Mouse (Mus musculus): Measurements from ENCODE around the gene Olfr618.
"Not testable (repeated sequence)": the region's sequence is repeated elsewhere in the genome, so short reads cannot be mapped to it uniquely, and the experiment has no call there.

Gene Olfr618

GRCm38 (mm10) chr7:103589803-103590202 lies at the start of gene Olfr618:
Gene Olfr618, plus strand, starts transcription at chr7:103590103.
- DNase-seq (ENCODE audit: low read depth in 2 of 2, low spot score in 2 of 2): no peak

- not testable (repeated sequence) for DNase-seq (ENCODE audit: low read depth in 2 of 2, low spot score in 2 of 2)
Measured at GRCm38 (mm10) chr7:103542617-103543016, 47.3 kb upstream of the Olfr618 start, which contains the start of gene Olfr612. Gene Olfr612, minus strand, starts transcription at chr7:103542717.

- DNase-seq (ENCODE audit: low read depth in 2 of 2, low spot score in 2 of 2): no peak
Measured at GRCm38 (mm10) chr7:103547774-103548173, 42.1 kb upstream of the Olfr618 start, which contains the start of gene Olfr613. Gene Olfr613, plus strand, starts transcription at chr7:103548074.

GRCm38 (mm10) chr7:103555779-103556178 lies 34.1 kb upstream of the Olfr618 start, which contains the start of gene Olfr615:
Gene Olfr615, plus strand, starts transcription at chr7:103556079.
- no peak for DNase-seq (ENCODE audit: low read depth in 2 of 2, low spot score in 2 of 2)

- DNase-seq (ENCODE audit: low read depth in 2 of 2, low spot score in 2 of 2): no peak
Measured at GRCm38 (mm10) chr7:103569043-103569442, 20.9 kb upstream of the Olfr618 start, which contains the start of gene Olfr616. Gene Olfr616, minus strand, starts transcription at chr7:103569143.

- no peak for DNase-seq (ENCODE audit: low read depth in 2 of 2, low spot score in 2 of 2)
Measured at GRCm38 (mm10) chr7:103572761-103573160, 17.1 kb upstream of the Olfr618 start, which contains the start of gene Olfr617. Gene Olfr617, plus strand, starts transcription at chr7:103573061.

- no peak for DNase-seq (ENCODE audit: low read depth in 2 of 2, low spot score in 2 of 2)
Measured at GRCm38 (mm10) chr7:103600275-103600674, 10.4 kb downstream of the Olfr618 start, which contains the start of gene Olfr619. Gene Olfr619, plus strand, starts transcription at chr7:103600575.

GRCm38 (mm10) chr7:103607425-103607824 lies 17.5 kb downstream of the Olfr618 start:
- DNase-seq (ENCODE audit: low read depth in 2 of 2, low spot score in 2 of 2): no peak

GRCm38 (mm10) chr7:103612434-103612833 lies 22.5 kb downstream of the Olfr618 start, which contains the start of gene Olfr620:
Gene Olfr620, minus strand, starts transcription at chr7:103612534.
- no peak for DNase-seq (ENCODE audit: low read depth in 2 of 2, low spot score in 2 of 2)

GRCm38 (mm10) chr7:103636795-103637194 lies 46.9 kb downstream of the Olfr618 start:
- no peak for DNase-seq (ENCODE audit: low read depth in 2 of 2, low spot score in 2 of 2)

GRCm38 (mm10) chr7:103642602-103643001 lies 52.7 kb downstream of the Olfr618 start, which contains the start of gene Olfr622:
Gene Olfr622, minus strand, starts transcription at chr7:103642702.
- no peak for DNase-seq (ENCODE audit: low read depth in 2 of 2, low spot score in 2 of 2)

GRCm38 (mm10) chr7:103644070-103644469 lies 54.2 kb downstream of the Olfr618 start:
- DNase-seq (ENCODE audit: low read depth in 2 of 2, low spot score in 2 of 2): no peak

All from CD8-positive naive resting alpha-beta T cell, adult 2 months (primary cell).